Mouse (Mus musculus) embryonic facial prominence, embryonic 13.5 days (tissue): ENCODE measurements around the gene Ston2. TPM values are rescaled to one million over a fixed set of nuclear protein-coding genes. Genes with fewer than 3 reads are reported as not detected.

Experiments
- ATAC-seq: fragments of 200-750 bp; cut with Nextera tagmentation; 2 replicates; pipeline ENCODE4 v1.8.0; 2017; ENCODE audit warnings: low read depth; ENCODE audit not compliant: insufficient number of reproducible peaks, insufficient read depth, low FRiP score, low TSS enrichment
- H3K27ac ChIP-seq: fragments of 300-500 bp; sonication (generic); 2 replicates; pipeline ENCODE4 v1.5.1; 2015; ENCODE audit warnings: moderate library complexity, mild to moderate bottlenecking, inconsistent platforms
- H3K27me3 ChIP-seq: fragments of 300-500 bp; sonication (generic); 2 replicates; pipeline ENCODE4 v1.6.1; 2015; ENCODE audit warnings: mild to moderate bottlenecking, inconsistent platforms
- H3K36me3 ChIP-seq: fragments of 300-500 bp; sonication (generic); 2 replicates; pipeline ENCODE4 v1.6.1; 2015; ENCODE audit warnings: mild to moderate bottlenecking, inconsistent platforms
- H3K4me1 ChIP-seq: fragments of 300-500 bp; sonication (generic); 2 replicates; pipeline ENCODE4 v1.6.1; 2015; ENCODE audit warnings: inconsistent platforms
- H3K4me2 ChIP-seq: fragments of 300-500 bp; sonication (generic); 2 replicates; pipeline ENCODE4 v1.6.1; 2015; ENCODE audit warnings: moderate library complexity, mild to moderate bottlenecking, inconsistent platforms
- H3K4me3 ChIP-seq: fragments of 300-500 bp; sonication (generic); 2 replicates; pipeline ENCODE4 v1.5.1; 2015; ENCODE audit warnings: mild to moderate bottlenecking, inconsistent platforms
- H3K9ac ChIP-seq: fragments of 300-500 bp; sonication (generic); 2 replicates; pipeline ENCODE4 v1.6.1; 2015; ENCODE audit warnings: mild to moderate bottlenecking, inconsistent platforms
- H3K9me3 ChIP-seq: fragments of 300-500 bp; sonication (generic); 2 replicates; pipeline ENCODE4 v1.6.1; 2016; ENCODE audit warnings: inconsistent platforms
- WGBS: fragments of 180-500 bp; shearing (Covaris S2); methylation state at CpG from one replicate; pipeline ENCODE4 v1.1.7; 2015; ENCODE audit warnings: mixed read lengths; 5-methylcytosine and 5-hydroxymethylcytosine counted together
- polyA plus RNA-seq: library from polyadenylated mRNA; unstranded; fragments of >200 nt; fragmentation: Nextera tagmentation; extraction: Ambion mirVana; gene quantifications from 2 replicates; pipeline ENCODE4 v1.2.1, GENCODE M21; 2015

Ston2 gene
- polyA plus RNA-seq = 7.5 and 7.9 TPM in 2 replicates

GRCm38 (mm10) chr12:91787959-91788437 is at the start of gene Ston2:
Gene Ston2, minus strand, starts transcription at chr12:91788387.
- no peaks in the 10 kb centered on the region for H3K9me3 ChIP-seq
- no peak within 1 kb of the TSS for H3K9ac ChIP-seq
- no peak for ATAC-seq
- H3K4me1 ChIP-seq = peaks cover 9% of the 10 kb centered on the region
- H3K4me2 ChIP-seq = no peak within 1 kb of the TSS
- no peak within 1 kb of the TSS for H3K27ac ChIP-seq
- no peak within 1 kb of the TSS for H3K4me3 ChIP-seq
- H3K27me3 ChIP-seq = no peaks in the 10 kb centered on the region
- 81% methylated on average over 9 of the region's 9 CpGs for WGBS
- H3K36me3 ChIP-seq = no peaks in the 10 kb centered on the region

DNA sequence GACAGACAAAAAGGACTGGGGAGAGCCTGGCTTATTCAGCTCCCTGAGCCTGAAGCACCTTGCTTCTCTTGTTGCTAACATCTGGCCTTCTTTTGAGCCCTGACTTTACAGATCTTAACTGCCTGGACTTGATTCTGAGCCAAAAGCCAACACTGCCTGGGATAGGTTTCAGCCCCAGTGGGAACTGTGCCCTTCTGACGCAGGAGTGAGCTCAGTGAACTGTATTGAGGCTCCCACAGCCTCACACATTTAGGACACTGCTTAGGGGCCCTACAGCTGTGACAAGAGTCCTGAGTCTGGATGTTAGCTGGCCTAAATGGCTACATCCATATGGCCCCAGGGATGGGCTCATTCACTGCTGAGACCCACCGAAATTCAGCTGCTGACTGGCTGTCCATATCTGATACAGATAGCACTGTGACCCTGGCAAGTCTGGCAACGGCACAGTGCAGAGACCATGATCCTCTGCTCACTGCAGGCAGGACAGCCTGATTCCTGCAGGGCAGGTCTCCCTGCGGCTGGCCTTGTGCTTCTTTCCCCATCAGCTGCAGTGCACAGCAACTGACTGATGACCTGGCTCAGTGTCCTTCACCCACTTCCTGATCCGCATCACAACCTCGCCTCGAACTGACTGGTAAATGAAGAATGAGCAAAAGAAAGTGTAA is 49.3 kb upstream of the Ston2 start:
- Histone ChIP-seq H3K27ac (no peak overlapping the region), H3K9ac (no peak overlapping the region), H3K36me3 (peaks cover 88% of the 10 kb centered on the region), H3K4me2 (no peak overlapping the region), H3K4me1 (no peaks in the 10 kb centered on the region), H3K9me3 (no peaks in the 10 kb centered on the region), H3K4me3 (no peak overlapping the region), H3K27me3 (no peaks in the 10 kb centered on the region)
- WGBS = 82% methylated on average over 7 of the region's 7 CpGs
- no peak for ATAC-seq

DNA sequence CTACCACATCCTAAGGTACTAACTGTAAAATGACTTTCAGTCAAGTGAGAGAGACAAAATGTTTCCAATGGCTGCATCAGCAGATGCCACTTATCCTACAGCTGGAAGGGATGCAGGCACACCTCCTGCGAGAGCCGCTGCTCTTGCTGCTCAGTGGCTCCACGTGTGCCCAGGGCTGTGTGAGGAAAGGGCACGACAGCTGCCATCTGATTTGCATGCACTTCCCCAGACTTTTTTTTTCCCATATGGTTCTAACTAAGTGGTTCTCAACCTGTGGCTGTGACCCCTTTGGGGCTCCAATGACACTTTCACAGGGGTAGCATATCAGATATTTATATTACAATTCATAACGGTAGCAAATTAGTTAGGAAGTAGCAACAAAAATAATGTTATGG is 45.7 kb upstream of the Ston2 start:
- Histone ChIP-seq H3K9ac (no peak overlapping the region), H3K27me3 (no peaks in the 10 kb centered on the region), H3K4me3 (no peak overlapping the region), H3K9me3 (no peaks in the 10 kb centered on the region), H3K36me3 (peaks cover 79% of the 10 kb centered on the region), H3K4me2 (no peak overlapping the region), H3K4me1 (no peaks in the 10 kb centered on the region), H3K27ac (no peak overlapping the region)
- ATAC-seq = no peak
- 44% methylated on average over 5 of the region's 5 CpGs for WGBS

GRCm38 (mm10) chr12:91833237-91833938 is 45.2 kb upstream of the Ston2 start:
- H3K27ac ChIP-seq = no peak overlapping the region
- no peak overlapping the region for H3K4me2 ChIP-seq
- peaks cover 77% of the 10 kb centered on the region for H3K36me3 ChIP-seq
- H3K27me3 ChIP-seq = no peaks in the 10 kb centered on the region
- H3K9me3 ChIP-seq = no peaks in the 10 kb centered on the region
- H3K9ac ChIP-seq = no peak overlapping the region
- H3K4me1 ChIP-seq = no peaks in the 10 kb centered on the region
- no peak overlapping the region for H3K4me3 ChIP-seq
- 87% methylated on average over 3 of the region's 3 CpGs for WGBS
- ATAC-seq = no peak

- H3K4me3 ChIP-seq = no peak overlapping the region
- H3K27me3 ChIP-seq = no peaks in the 10 kb centered on the region
- WGBS = 96% methylated on average over 7 of the region's 7 CpGs
- H3K9ac ChIP-seq = no peak overlapping the region
- ATAC-seq = no peak
- H3K4me1 ChIP-seq = no peaks in the 10 kb centered on the region
- H3K36me3 ChIP-seq = peaks cover 66% of the 10 kb centered on the region
- H3K4me2 ChIP-seq = no peak overlapping the region
- no peak overlapping the region for H3K27ac ChIP-seq
- no peaks in the 10 kb centered on the region for H3K9me3 ChIP-seq
Observed at GRCm38 (mm10) chr12:91831410-91831809, 43.2 kb upstream of the Ston2 start.

- WGBS = 93% methylated on average over 12 of the region's 12 CpGs
- Histone ChIP-seq H3K36me3 (peaks cover 88% of the 10 kb centered on the region), H3K4me2 (no peak overlapping the region), H3K9ac (no peak overlapping the region), H3K27me3 (no peaks in the 10 kb centered on the region), H3K4me3 (no peak overlapping the region), H3K4me1 (no peaks in the 10 kb centered on the region), H3K9me3 (no peaks in the 10 kb centered on the region), H3K27ac (no peak overlapping the region)
- no peak for ATAC-seq
Observed at GRCm38 (mm10) chr12:91820461-91820860, 32.3 kb upstream of the Ston2 start.

DNA sequence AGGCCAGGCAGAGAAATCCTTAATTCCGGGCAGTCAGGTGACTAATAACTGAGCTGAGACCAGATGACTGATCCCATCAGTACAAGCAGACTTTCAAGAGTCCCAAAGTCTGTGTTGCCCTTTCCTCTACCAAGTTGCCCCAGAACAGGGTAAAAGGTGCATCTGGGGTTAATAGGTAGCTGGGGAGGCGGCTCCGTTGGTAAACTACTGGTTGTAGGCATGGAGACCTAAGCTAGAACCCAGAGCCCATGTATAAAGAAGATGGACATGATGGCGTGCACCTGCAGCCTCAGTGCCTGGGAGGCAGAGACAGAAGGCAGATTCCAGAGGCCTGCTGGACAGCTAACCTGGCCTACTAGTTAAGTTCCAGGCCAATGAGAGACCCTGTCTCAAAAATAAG is 30.5 kb upstream of the Ston2 start:
- no peaks in the 10 kb centered on the region for H3K4me1 ChIP-seq
- peaks cover 89% of the 10 kb centered on the region for H3K36me3 ChIP-seq
- no peak overlapping the region for H3K4me2 ChIP-seq
- H3K4me3 ChIP-seq = no peak overlapping the region
- no peak overlapping the region for H3K9ac ChIP-seq
- H3K9me3 ChIP-seq = no peaks in the 10 kb centered on the region
- no peak for ATAC-seq
- H3K27me3 ChIP-seq = no peaks in the 10 kb centered on the region
- H3K27ac ChIP-seq = no peak overlapping the region
- 85% methylated on average over 4 of the region's 4 CpGs for WGBS

DNA sequence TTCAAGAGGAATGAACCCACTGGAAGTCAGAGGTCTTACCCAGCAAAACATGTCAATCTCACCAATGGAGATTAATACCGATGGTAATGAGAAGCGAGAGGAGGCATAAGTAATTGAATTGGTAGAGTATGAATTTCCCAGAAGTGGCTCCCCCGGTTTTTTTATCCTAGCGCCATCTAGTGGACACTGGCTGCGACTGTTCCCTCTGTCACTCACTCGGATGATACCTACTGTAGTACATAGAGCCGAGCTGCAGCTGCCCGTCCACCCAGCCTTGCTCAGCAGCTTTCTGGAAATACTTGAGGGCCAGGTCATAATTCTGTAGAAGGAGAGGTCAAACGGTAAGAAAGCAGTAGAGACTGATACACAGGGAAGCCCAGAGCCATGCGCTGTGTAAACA is 27.8 kb upstream of the Ston2 start:
- H3K27me3 ChIP-seq = no peaks in the 10 kb centered on the region
- no peak overlapping the region for H3K4me3 ChIP-seq
- no peak overlapping the region for H3K4me2 ChIP-seq
- no peak overlapping the region for H3K9ac ChIP-seq
- H3K27ac ChIP-seq = no peak overlapping the region
- 30% methylated on average over 10 of the region's 10 CpGs for WGBS
- no peak for ATAC-seq
- H3K9me3 ChIP-seq = no peaks in the 10 kb centered on the region
- no peaks in the 10 kb centered on the region for H3K4me1 ChIP-seq
- peaks cover 91% of the 10 kb centered on the region for H3K36me3 ChIP-seq

- Histone ChIP-seq H3K4me3 (no peak overlapping the region), H3K27me3 (no peaks in the 10 kb centered on the region), H3K27ac (no peak overlapping the region), H3K4me2 (no peak overlapping the region), H3K9ac (no peak overlapping the region), H3K9me3 (no peaks in the 10 kb centered on the region), H3K4me1 (no peaks in the 10 kb centered on the region), H3K36me3 (peaks cover 90% of the 10 kb centered on the region)
- no peak for ATAC-seq
- WGBS = 93% methylated on average over 11 of the region's 11 CpGs
Observed at GRCm38 (mm10) chr12:91815552-91815951, 27.4 kb upstream of the Ston2 start.

DNA sequence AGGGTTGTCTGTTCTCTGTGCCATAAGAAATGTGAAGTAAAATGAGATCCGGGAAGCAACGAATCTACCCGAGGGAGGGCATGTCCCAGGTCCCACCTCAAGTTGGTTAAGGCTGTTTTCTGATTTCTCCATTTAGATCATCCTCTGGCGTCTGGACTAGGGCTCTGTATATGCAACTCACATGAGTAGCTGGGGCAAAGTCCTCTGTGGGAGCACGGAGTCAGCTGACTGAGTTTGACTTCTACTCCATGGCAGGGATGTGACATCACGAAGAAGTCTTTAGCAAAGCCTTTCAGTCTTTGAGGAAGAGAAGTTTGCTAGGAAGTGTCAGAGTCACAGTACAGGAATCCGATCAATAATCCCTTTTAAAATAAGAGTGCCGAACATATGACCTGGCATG is 20.7 kb upstream of the Ston2 start:
- H3K27me3 ChIP-seq = no peaks in the 10 kb centered on the region
- 94% methylated on average over 8 of the region's 8 CpGs for WGBS
- peaks cover 60% of the 10 kb centered on the region for H3K36me3 ChIP-seq
- no peaks in the 10 kb centered on the region for H3K4me1 ChIP-seq
- no peaks in the 10 kb centered on the region for H3K9me3 ChIP-seq
- ATAC-seq = no peak
- H3K4me3 ChIP-seq = no peak overlapping the region
- no peak overlapping the region for H3K4me2 ChIP-seq
- H3K27ac ChIP-seq = no peak overlapping the region
- H3K9ac ChIP-seq = no peak overlapping the region

- Histone ChIP-seq H3K9me3 (no peaks in the 10 kb centered on the region), H3K27me3 (no peaks in the 10 kb centered on the region), H3K36me3 (peaks cover 48% of the 10 kb centered on the region), H3K27ac (no peak overlapping the region), H3K4me1 (no peaks in the 10 kb centered on the region), H3K4me3 (no peak overlapping the region), H3K9ac (no peak overlapping the region), H3K4me2 (no peak overlapping the region)
- no peak for ATAC-seq
- WGBS = 78% methylated on average over 6 of the region's 6 CpGs
Observed at GRCm38 (mm10) chr12:91807761-91808160, 19.6 kb upstream of the Ston2 start.

DNA sequence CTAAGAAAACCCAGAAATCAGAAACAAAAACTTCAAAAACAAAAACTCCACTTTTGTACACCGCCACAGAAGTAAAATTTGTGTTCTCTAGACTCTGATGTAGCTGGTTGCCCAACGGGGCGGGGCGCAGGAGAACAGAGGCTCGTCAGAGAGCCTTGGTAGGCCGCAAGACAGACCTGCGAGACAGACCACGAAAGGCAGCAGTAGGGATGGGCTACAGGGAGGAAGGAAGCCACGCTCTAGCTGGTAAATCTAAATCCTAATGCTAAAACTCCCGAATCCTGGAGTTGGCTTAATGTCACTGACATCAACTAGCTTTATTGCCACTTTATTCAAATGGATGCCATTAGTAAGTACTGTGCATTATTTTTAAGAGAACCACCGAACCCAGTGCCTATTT is 18.9 kb upstream of the Ston2 start:
- Histone ChIP-seq H3K27ac (no peak overlapping the region), H3K27me3 (no peaks in the 10 kb centered on the region), H3K9me3 (no peaks in the 10 kb centered on the region), H3K4me3 (no peak overlapping the region), H3K9ac (no peak overlapping the region), H3K36me3 (peaks cover 42% of the 10 kb centered on the region), H3K4me2 (no peak overlapping the region), H3K4me1 (no peaks in the 10 kb centered on the region)
- WGBS = 93% methylated on average over 11 of the region's 11 CpGs
- no peak for ATAC-seq
